Mouse (Mus musculus) cerebellum, postnatal 36 days (tissue): ENCODE measurements around the gene Gldn.

ENCODE experiments used
- DNase-seq, 2 experiments: peaks; one replicate each; pipeline ENCODE4 v3.0.0; 2021 to 2022; ENCODE audit warnings: mixed read lengths in 2 of 2

Gene Gldn

DNA sequence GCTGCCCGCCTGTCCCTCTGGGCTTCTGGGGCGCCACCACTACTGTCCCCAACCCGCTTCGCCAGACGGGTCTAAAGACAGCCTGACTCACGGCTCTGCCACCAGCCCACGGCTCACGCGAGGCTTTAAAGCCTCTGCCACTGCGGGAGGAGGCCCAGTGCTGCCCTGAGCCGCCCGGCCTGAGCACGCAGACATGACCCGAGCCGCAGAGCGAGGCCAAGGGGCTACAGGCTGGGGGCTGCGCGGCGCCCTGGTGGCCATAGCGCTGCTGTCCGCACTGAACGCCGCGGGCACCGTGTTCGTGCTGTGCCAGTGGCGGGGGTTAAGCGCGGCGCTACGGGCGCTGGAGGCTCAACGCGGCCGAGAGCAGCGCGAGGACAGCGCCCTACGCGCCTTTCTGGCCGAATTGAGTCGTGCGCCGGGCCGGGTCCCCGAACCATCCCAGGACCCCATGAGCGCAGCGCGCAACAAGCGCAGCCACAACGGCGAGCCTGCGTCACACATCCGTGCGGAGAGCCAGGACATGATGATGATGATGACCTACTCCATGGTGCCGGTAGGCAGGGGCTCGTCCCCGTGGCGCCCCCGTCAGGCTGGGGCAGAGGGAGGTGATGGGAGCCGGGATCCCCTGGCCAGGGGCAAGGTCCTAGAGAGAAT, at the start of gene Gldn:
Gene Gldn (plus strand): TSS at position 156 of the 657 bp plus-strand sequence.
- no peak for DNase-seq

DNA sequence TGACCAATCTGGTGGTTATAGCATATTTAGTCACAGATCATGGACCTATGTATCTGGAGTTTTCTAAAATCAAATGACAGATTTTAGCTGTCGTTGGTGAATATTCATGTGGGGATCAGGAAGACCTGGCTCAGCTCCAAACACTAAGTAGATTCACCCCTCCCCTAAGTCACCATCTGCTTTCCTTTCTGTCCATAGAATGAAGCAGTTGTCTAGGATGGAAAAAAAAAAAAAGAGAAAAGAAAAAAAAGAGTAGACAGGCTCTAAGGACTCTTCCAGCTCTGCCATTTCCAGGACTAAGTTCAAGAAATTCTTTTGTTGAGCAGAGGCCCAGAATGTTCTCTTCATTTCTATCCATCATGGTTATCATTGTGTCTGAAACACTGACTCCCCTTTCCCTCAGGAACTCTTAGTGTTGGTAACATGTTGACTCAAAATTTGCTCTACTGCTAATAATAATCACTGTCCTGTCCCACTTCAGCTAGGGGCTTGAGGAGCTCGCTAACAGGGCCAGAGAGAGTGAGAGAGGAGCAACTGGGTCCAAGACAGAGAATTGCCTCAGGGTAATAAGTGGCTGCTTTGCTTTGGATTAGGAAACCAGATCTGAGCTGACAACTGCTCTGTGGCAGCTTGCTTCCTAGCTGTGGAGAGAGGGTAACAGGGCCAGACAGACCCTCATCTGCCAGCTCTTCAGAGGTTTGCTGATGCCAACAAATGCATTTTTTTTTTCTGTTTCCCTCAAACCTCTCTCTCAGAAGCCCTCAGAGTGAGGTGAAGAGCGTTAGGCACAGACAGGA, 41.2 kb upstream of the Gldn start:
- DNase-seq = no peak

DNA sequence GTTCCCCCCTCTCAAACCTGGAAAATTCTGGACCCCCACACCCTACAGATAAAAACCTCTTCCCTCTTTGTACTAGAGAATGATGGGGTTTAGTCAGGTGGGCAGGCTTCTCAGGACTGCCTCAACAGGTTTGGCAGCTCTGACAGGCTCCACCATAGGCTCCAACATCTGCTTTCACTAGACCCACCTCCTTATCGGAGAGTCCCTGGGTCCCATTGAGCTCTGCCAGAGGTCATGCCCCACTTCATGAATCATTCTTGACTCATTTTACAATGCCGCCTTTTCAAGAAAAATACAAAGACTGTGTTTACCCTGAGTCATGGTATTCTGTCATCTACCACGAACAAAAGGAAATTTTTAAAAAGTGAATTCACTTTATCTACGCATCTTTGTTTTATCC, 21.5 kb upstream of the Gldn start:
- DNase-seq = no peak

DNA sequence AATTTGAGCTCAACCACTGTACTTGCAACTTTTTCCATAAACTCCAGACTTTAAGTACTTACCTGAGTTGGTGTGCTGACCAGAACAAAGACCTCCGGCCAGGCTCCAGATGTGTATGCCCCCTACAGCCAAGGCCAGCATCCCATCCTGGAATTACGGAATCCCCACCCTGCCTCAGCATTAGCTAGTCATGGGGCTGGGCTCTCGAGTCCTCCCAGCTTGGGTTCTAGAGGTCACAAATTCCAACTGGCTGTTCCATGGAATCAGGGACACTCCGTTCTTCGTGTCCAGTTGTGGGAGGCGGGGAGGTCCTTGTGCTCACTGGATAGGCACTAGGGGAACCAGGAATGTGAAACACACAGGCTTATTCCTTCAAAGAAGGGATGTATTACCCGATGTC, 18.3 kb upstream of the Gldn start, which contains the start of gene Cyp19a1:
Gene Cyp19a1 (minus strand): TSS at position 101 of the 400 bp plus-strand sequence.
- no peak for DNase-seq

DNA sequence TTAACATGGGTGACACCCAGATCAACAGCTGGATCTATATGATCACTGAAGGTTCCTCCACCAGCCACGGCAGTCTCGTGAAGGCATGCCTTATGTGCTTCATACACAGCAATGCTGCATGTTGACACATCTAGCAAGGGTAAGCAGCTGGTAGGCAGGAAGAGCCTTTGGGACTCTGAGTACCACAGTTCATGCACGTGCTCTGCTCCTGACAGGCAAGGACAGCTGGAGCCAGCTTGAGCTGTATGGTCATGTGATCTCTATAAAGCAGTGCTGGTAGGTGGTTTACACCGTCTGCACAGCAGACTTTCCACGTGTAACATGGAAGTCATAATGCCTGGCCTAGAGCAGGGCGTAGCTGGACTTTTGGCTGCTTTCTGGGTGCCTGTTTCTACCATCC, 16.3 kb upstream of the Gldn start:
- no peak for DNase-seq

DNA sequence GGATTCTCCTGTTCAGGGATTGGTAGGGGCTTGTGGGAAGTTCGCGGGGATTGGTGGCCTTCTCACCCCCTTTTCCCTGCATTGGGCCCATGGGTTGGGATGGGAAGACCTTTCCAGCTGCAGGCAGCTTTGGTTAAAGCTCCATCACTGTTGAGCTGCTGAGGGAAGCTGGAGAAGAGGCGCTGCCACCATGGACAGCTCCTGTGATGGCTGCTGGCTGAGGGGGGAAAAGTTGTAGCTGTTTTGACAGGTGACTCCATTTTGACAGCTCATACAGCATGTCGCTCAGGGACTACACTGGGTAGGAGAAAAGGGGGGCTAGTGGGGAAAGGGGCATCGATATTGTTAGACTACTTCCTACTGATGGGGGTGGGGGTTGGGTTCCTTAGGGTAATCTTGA, 15.4 kb upstream of the Gldn start:
- no peak for DNase-seq

DNA sequence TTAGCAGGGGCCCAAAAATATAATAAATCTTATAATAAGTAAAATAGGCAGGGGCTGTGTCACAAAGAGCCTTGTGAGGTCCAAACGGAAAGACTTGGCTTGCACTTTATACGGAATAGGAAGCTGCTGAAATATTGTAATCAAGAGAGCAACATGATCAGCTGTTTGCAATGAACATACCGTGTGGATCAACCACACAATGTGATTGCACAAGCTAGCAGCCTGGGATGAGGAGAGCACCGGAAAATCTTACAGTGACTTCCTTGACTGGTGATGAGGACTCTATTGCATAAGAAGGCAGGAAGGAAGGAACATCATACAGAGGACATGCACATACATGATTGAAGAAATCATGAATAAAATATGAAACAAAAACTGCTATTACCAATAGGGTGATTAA, 11.0 kb upstream of the Gldn start:
- DNase-seq = no peak

DNA sequence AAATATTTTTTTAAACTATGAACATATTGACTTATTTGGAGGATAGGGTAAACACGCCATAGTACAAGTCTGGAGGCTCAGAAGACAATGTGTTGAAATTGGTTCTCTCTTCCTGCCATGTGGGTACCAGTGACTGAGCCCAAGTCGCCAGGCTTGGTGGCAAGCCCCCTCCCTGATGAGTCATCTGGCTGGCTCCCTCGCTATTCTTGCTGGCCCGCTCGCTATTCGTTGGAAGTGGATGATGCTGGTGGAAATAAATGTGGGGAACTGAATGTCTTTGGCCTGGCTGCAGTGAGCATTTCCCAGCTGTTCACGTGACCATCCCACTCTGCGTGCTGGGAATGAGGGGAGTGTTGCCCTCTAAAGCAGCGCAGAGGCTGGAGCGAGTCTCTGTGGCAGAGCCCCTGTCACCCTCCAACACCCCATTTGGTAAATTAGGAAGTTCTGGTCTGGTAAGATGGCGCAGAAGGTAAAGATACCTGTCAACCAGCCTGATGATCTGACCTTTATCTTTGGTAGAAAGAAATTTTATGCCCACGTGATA, 7.2 kb upstream of the Gldn start:
- DNase-seq = no peak

DNA sequence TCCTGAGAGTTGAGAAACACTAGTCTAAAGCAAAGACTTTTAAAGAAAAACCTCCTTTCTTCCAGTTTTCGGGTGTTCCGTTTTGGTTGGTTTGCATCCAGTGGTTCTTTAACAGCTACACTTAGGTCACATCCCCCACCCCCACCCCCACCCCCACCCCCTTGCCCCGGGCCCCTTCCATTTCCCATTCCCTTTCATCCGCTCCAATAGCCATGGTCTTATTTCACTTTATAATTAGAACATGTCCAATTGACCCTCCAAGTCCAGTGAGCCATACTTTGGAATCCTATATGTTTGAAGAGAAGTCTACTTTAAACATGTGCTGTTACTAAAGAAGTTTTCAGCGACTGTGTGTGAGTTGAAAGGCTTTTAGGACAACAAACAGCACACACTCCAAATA, 1.5 kb downstream of the Gldn start:
- no peak for DNase-seq

DNA sequence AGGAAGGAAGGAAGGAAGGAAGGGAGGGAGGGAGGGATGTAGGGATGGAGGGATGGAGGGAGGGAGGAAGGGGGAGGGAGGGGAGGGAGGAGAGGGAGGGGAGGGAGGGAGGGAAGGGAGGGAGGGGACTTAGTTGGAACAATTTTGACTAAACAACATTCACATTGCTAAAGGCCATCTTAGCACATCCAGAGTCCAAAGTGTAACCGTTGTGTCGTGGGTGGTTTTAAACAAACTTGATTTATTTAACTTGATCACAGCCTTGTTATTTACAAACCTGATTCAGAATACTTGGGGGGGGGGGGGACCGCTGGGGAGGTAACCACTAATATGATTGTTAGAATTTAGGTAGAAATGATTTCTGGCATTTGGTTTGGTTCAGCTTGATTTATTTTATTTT, 13.1 kb downstream of the Gldn start:
- DNase-seq = no peak

DNA sequence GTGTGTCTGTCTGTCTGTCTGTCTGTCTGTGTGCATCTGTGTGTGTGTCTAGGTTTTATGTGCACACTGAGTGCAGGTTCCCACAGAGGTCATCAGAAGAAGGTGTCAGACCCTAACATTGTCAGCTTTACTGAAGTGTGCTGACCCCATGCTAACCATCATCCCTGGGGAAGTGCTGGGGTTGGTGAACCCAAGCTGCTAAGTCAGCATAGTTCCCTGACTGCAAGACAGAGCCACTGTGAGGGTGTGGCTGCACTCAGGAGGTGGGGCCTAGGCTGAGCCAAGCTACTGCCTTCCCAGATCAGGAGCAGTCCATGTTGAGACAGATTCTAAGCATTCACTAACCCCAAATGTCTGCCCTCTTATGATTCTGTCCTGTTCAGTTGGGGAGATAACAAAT, 13.5 kb downstream of the Gldn start:
- no peak for DNase-seq

DNA sequence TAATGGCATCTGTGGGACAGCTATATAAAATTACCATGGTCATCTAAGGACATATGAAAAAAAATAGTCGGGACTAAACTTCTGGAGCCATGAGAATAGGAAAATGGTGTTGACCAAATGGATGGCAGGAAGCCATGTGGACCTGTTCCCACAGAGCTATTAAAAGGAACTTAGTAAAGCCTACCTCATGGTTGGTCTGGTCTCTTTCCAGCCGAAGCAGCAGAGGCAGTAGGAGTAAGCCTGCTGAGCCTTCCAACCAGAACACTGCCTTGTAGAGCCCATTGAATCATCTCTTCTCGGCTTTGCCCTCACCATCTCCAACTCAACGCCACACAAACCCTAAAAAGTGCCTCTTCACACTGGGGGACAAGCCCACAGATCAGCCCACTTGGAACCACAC, 15.0 kb downstream of the Gldn start:
- peak; percentile 37 to 39 for DNase-seq

DNA sequence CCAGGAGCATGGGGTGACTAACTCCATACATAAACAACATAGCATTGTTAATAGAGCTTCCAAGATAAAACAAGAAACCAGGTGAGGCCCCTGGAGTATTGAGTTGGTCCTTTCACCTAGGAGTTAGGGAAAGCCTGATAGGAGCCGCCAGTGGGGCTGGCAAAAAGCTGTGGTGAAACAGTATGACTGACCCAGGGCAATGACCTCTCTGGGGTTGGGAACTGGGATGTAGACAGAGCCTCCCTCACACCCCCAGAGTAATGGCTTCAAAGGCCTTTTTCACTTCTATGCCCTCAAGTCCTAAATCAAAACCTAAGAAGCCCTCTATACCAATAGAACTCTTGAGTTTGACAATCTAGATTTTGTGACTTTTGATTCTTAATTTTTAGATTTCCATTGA, 21.9 kb downstream of the Gldn start:
- no peak for DNase-seq

DNA sequence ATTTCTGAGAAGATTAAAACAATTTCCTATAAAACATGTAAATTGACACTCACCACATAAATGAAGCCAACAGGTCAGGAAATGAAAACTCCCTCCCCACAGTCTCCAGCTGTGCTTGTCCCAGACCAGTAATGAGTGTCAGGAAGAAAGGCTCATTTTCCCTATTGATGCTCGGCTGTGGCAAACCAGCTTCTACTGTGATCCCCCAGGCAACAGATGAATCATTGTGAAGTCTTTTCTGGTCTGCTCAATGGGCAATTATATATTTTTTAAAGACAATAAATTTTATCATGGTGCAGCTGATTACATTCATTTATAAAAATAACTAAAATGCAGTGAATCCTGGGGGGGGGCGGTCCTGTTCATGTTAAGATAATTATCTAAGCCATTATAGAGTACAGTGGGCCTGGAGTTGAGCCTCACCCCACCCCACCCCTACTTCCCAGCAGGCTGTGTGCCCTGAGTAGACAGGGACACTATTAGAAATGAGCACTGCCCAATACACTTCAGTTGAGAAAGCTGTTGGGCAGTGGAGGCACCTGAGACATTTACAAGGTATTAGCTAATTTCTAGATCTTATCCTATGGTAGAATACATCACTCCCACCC, 22.6 kb downstream of the Gldn start:
- no peak for DNase-seq

DNA sequence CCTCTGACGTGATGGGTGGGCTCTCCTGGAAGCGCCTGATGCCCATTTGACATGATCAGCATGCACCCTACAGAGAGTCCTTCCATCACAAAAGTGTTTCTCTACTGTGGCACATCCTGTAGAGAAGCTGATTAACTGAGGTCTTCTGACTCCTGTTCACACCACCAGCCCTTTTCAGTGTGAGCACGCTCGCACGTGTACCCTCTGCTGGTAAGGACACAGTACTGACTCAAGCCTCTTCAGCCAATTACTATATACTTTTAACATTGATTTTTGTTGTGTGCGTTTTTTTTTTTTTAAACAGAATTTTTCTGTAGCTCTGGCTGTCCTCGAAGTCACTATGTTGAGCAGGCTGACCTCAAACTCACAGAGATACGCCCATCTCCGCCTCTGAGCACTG, 30.1 kb downstream of the Gldn start:
- no peak for DNase-seq

DNA sequence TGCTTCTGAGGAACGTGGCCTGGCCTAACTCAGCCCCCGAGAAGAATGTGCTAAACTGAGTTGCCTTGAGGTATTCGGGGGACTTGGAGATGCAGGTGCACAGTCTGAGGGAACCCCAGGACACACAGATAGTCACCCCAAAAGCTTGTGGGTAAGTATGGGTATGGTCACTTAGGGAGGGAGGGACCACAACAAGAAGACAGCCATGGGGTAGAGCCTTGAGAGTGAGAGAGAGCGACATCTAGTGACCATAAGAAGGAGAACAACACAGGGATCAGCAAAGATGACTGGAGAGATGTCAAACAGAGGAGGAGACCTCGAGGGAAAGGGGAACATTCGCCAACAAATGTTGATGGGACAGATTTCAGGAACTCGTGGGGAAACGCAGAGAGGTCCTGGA, 37.2 kb downstream of the Gldn start:
- peak in 1 of 2 experiments; percentile 7 for DNase-seq

DNA sequence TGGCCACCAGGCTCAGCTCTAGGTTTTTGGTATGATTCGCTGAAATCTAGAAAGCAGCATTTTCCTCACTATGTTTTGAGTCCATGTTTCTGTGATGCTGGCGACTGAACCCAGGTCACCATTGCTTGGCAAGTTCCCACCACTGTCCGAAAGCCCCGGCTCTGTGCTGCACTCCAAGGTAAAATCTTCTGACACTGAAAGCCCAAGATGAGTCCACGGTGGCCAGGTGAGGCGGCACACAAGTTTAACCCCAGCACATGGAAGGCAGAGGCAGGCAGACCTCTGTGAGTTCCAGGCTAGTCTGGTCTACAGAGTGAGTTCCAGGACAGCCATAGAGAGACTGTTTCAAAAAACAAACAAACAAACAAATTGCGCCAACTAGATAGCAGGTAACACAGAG, 42.9 kb downstream of the Gldn start:
- no peak for DNase-seq

DNA sequence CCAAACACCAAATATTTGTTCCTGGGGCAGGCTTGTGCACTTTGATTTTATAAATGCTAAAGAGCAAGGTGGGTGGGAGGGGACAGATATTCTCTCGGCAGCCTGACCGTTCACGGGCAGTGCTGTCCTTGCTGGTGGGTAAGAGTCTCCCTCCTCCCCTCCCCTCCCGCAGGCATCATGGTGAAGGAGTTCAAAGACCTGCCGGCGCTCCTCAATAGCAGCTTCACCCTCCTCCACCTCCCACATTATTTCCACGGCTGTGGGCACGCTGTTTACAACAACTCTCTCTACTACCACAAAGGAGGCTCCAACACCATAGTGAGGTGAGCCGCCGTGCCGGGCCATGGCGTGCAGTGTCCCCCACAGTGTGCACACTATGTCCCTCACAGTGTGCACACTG, 49.3 kb downstream of the Gldn start:
- DNase-seq = no peak

DNA sequence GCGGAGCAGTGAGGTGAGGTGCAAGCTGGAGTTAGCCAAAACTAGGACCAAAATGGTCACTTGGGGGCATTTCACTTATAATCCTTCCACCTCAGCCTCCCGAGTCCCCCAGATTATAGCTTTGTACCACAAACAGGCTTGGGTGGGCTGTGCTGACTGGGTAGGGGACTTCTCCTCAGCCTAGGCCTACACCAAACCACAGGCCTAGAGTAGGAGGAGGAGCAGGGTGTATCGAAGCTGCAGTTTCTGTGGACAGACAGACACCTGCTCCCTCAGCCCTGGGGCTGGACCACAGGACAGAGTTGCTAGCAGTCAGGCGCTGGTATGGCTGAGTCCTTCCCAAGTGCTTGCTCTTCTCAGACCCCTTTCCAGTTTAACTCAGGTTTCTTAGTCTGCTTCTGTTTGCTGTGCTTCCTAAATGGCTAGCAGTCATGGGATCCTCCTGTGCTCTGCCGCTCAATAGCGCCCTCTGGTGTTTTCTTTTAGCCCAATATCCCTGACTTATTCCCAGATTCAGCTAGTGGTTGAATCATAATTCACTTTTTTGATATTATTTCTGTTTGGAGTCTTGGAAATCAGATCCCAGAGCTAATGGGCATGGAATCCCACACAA, 50.4 kb downstream of the Gldn start:
- peak; percentile 45 to 59 for DNase-seq

DNA sequence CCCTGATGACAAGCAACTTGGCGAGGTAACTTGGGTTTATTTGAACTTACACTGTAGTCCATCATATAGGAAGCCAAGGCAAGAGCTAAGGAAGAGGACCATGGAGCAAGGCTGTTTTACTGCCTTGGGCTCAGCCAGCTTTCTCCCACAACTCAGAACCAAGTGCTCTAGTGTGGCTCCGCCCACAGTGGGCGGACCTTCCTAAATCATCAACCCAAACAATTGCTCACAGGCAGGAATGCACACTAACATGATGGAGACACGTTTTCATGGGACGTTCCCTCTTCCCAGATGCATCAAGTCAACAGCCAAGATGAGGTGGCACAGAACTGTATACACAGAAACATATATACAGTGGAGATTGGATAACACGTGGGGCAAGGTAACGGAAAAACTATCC, 55.7 kb downstream of the Gldn start:
- no peak for DNase-seq

DNA sequence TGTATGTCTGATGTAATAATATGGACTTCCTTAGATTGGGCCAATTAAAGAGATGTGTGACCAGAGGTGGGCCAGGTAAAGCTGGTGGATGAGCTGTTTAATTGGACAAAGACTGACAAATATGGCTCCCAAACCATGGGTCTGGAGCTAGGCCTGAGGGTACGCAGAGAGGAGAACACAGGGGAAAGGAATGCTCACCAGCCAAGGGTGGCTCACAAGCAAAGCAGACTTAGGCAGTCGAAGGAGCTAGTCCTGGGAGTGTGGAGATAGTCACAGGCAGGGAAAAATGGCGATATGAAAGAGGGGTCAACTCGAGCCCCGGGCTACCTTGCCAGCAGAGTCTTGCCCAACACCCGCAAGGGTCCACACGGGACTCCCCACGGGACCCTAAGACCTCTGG, 70.5 kb downstream of the Gldn start:
- no peak for DNase-seq
